Mouse (Mus musculus) hindbrain, postnatal 0 days (tissue): Measurements from ENCODE around the gene Bmt2. TPM values are rescaled to one million over a fixed set of nuclear protein-coding genes. Genes with fewer than 3 reads are reported as not detected.

Experiments
- ATAC-seq: fragments of 200-750 bp; cut with Nextera tagmentation; 2 replicates; pipeline ENCODE4 v1.8.0; 2017; ENCODE audit warnings: mild to moderate bottlenecking, moderate TSS enrichment, moderate library complexity
- DNase-seq: peaks from one replicate; pipeline ENCODE4 v3.0.0-alpha.2; 2015; ENCODE audit warnings: low spot score
- H3K27ac ChIP-seq: fragments of 300-500 bp; sonication (generic); 2 replicates; pipeline ENCODE4 v1.5.1; 2014; ENCODE audit warnings: mild to moderate bottlenecking
- H3K27me3 ChIP-seq: fragments of 300-500 bp; sonication (generic); 2 replicates; pipeline ENCODE4 v1.6.1; 2014; ENCODE audit warnings: low read length, mixed read lengths; ENCODE audit not compliant: insufficient read depth
- H3K36me3 ChIP-seq: fragments of 300-500 bp; sonication (generic); 2 replicates; pipeline ENCODE4 v1.6.1; 2014; ENCODE audit warnings: low read length, mixed read lengths; ENCODE audit not compliant: insufficient read depth
- H3K4me1 ChIP-seq: fragments of 300-500 bp; sonication (generic); 2 replicates; pipeline ENCODE4 v1.6.1; 2014; ENCODE audit warnings: antibody characterized with exemption, low read length, mixed read lengths; ENCODE audit not compliant: insufficient read depth
- H3K4me2 ChIP-seq: fragments of 300-500 bp; sonication (generic); 2 replicates; pipeline ENCODE4 v1.6.1; 2014; ENCODE audit warnings: low read depth, mild to moderate bottlenecking, low read length, moderate library complexity, mixed read lengths
- H3K4me3 ChIP-seq: fragments of 300-500 bp; sonication (generic); 2 replicates; pipeline ENCODE4 v1.5.1; 2014; ENCODE audit warnings: low read length
- H3K9ac ChIP-seq: fragments of 300-500 bp; sonication (generic); replicated peaks from 2 replicates; pipeline ENCODE4 v1.6.1; 2014; ENCODE audit warnings: mild to moderate bottlenecking, low read length, moderate library complexity, mixed read lengths
- H3K9me3 ChIP-seq: fragments of 300-500 bp; sonication (generic); 2 replicates; pipeline ENCODE4 v1.6.1; 2016; ENCODE audit warnings: low read length, mixed read lengths
- CTCF ChIP-seq: IDR thresholded peaks from 2 replicates; pipeline ENCODE4 v1.5.1; 2016; ENCODE audit warnings: antibody characterized with exemption, control low read depth, low read depth
- WGBS: fragments of 180-500 bp; shearing (Covaris S2); extraction: QIAGEN DNeasy Blood & Tissue Kit; methylation state at CpG from one replicate; pipeline ENCODE4 v1.1.7; 2014; 5-methylcytosine and 5-hydroxymethylcytosine counted together
- polyA plus RNA-seq: library from polyadenylated mRNA; unstranded; fragments of >200 nt; fragmentation: Nextera tagmentation; extraction: Ambion mirVana; gene quantifications from 2 replicates; pipeline ENCODE4 v1.2.1, GENCODE M21; 2015
- total RNA-seq: library from RNA; depleted of rRNA; stranded (reverse); fragments of >200 nt; gene quantifications from 2 replicates; pipeline ENCODE4 v1.2.3, GENCODE M21; 2014

Bmt2 gene
- total and polyA plus RNA-seq, 2 experiments from 2014 or later: 11.2 to 19.4 TPM

GRCm38 (mm10) chr6:13658016-13658415 is 19.8 kb downstream of the Bmt2 start:
- DNase-seq (no peak), ATAC-seq (no peak)
- TF ChIP-seq CTCF: no peak
- Histone ChIP-seq H3K27ac (no peak overlapping the region), H3K4me3 (no peak overlapping the region), H3K9me3 (no peaks in the 10 kb centered on the region), H3K27me3 (no peaks in the 10 kb centered on the region), H3K9ac (no peak overlapping the region), H3K4me2 (no peak overlapping the region), H3K4me1 (no peaks in the 10 kb centered on the region), H3K36me3 (peaks cover 3% of the 10 kb centered on the region; the same call in 1 of the 2 replicates)
- WGBS: 48% methylated on average over 2 of the region's 2 CpGs

GRCm38 (mm10) chr6:13654081-13654480 is 23.7 kb downstream of the Bmt2 start:
- no peak overlapping the region for H3K4me2 ChIP-seq
- DNase-seq: no peak
- peaks cover 6% of the 10 kb centered on the region; the same call in 1 of the 2 replicates for H3K36me3 ChIP-seq
- no peak overlapping the region for H3K9ac ChIP-seq
- no peaks in the 10 kb centered on the region for H3K9me3 ChIP-seq
- H3K4me1 ChIP-seq: no peaks in the 10 kb centered on the region
- TF ChIP-seq CTCF: no peak
- ATAC-seq: no peak
- H3K27me3 ChIP-seq: no peaks in the 10 kb centered on the region
- H3K27ac ChIP-seq: no peak overlapping the region
- H3K4me3 ChIP-seq: no peak overlapping the region

GRCm38 (mm10) chr6:13652284-13652683 is 25.5 kb downstream of the Bmt2 start:
- no peak for ATAC-seq
- WGBS: 97% methylated on average over 3 of the region's 3 CpGs
- no peak for TF ChIP-seq CTCF

GRCm38 (mm10) chr6:13650854-13651253 is 26.9 kb downstream of the Bmt2 start:
- Histone ChIP-seq H3K4me1 (no peaks in the 10 kb centered on the region), H3K27me3 (no peaks in the 10 kb centered on the region), H3K4me3 (no peak overlapping the region), H3K27ac (no peak overlapping the region), H3K9me3 (no peaks in the 10 kb centered on the region), H3K9ac (no peak overlapping the region), H3K36me3 (peaks cover 6% of the 10 kb centered on the region; the same call in 1 of the 2 replicates), H3K4me2 (no peak overlapping the region)
- no peak for TF ChIP-seq CTCF
- DNase-seq: no peak
- over 99% methylated on average over 3 of the region's 3 CpGs for WGBS
- no peak for ATAC-seq

More at GRCm38 (mm10) chr6:13652284-13652683, 25.5 kb downstream of the Bmt2 start:
- Histone ChIP-seq H3K9me3 (no peaks in the 10 kb centered on the region), H3K4me2 (no peak overlapping the region), H3K9ac (no peak overlapping the region), H3K27me3 (no peaks in the 10 kb centered on the region), H3K27ac (no peak overlapping the region), H3K4me1 (no peaks in the 10 kb centered on the region), H3K36me3 (peaks cover 6% of the 10 kb centered on the region; the same call in 1 of the 2 replicates), H3K4me3 (no peak overlapping the region)
- DNase-seq: no peak

GRCm38 (mm10) chr6:13648305-13648704 is 29.5 kb downstream of the Bmt2 start:
- no peak for TF ChIP-seq CTCF
- peaks cover 6% of the 10 kb centered on the region; the same call in 1 of the 2 replicates for H3K36me3 ChIP-seq
- H3K4me3 ChIP-seq: no peak overlapping the region
- H3K4me1 ChIP-seq: no peaks in the 10 kb centered on the region
- DNase-seq (no peak), ATAC-seq (no peak)
- no peak overlapping the region for H3K27ac ChIP-seq
- H3K4me2 ChIP-seq: no peak overlapping the region
- H3K9me3 ChIP-seq: no peaks in the 10 kb centered on the region
- no peak overlapping the region for H3K9ac ChIP-seq
- H3K27me3 ChIP-seq: no peaks in the 10 kb centered on the region

- Histone ChIP-seq H3K9me3 (no peaks in the 10 kb centered on the region), H3K27me3 (no peaks in the 10 kb centered on the region), H3K27ac (no peak overlapping the region), H3K4me3 (no peak overlapping the region), H3K4me1 (no peaks in the 10 kb centered on the region), H3K9ac (no peak overlapping the region), H3K36me3 (no peaks in the 10 kb centered on the region), H3K4me2 (no peak overlapping the region)
- DNase-seq: no peak
- no peak for ATAC-seq
- 86% methylated on average over 3 of the region's 3 CpGs for WGBS
- TF ChIP-seq CTCF: no peak
Observed at GRCm38 (mm10) chr6:13636582-13636989, 41.2 kb downstream of the Bmt2 start.

GRCm38 (mm10) chr6:13632571-13632970 is 45.2 kb downstream of the Bmt2 start:
- H3K9ac ChIP-seq: no peak overlapping the region
- H3K36me3 ChIP-seq: peaks cover 6% of the 10 kb centered on the region; the same call in 1 of the 2 replicates
- no peaks in the 10 kb centered on the region for H3K4me1 ChIP-seq
- TF ChIP-seq CTCF: no peak
- DNase-seq: no peak
- 91% methylated on average over 1 of the region's 1 CpGs for WGBS
- no peaks in the 10 kb centered on the region for H3K9me3 ChIP-seq
- no peak for ATAC-seq
- no peaks in the 10 kb centered on the region for H3K27me3 ChIP-seq
- H3K4me2 ChIP-seq: no peak overlapping the region
- H3K4me3 ChIP-seq: no peak overlapping the region
- H3K27ac ChIP-seq: no peak overlapping the region
